Mouse (Mus musculus) brain, adult 10 weeks (tissue): ENCODE measurements around the gene Fstl3. TPM values are rescaled to one million over a fixed set of nuclear protein-coding genes. Genes with fewer than 3 reads are reported as not detected.

Source experiments
- polyA plus RNA-seq: library from polyadenylated mRNA; stranded (reverse); fragments of 350-450 nt; fragmentation: Illumina TruSeq; extraction: RNeasy Lipid Tissue Mini Kit (QIAGEN cat#74804); gene quantifications from one replicate; pipeline ENCODE4 v1.2.3, GENCODE M21; 2015; ENCODE audit warnings: low read depth, low replicate concordance

Fstl3 gene
- polyA plus RNA-seq, result 2.0 TPM

DNA sequence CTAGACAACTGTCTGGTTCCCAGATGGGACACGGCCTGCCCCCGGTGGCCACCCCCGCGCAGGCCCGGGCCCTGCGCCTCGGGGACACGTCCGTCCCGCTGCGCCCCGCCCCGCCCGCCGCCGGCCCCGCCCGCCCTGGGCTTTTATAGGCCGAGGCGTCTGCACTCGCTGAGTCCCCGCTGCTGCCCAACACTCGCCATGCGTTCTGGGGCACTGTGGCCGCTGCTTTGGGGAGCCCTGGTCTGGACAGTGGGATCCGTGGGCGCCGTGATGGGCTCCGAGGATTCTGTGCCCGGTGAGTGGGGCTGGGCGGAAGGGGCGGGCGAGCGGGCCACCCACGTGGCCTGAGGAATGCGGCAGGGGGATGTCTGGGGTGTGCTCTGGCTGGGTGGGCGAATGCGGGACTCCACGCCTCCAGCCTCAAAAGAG, at the start of gene Fstl3:
Fstl3 (plus strand) TSS at position 170 of the 429 bp plus-strand sequence.

GRCm38 (mm10) chr10:79745898-79746773, 30.9 kb upstream of the Fstl3 start, which contains the start of gene Polrmt:
TSS of gene Polrmt (minus strand) at chr10:79746581.

GRCm38 (mm10) chr10:79754856-79755516, 22.1 kb upstream of the Fstl3 start, which contains the start of gene Fgf22:
TSS of gene Fgf22 (plus strand) at chr10:79755076.

DNA sequence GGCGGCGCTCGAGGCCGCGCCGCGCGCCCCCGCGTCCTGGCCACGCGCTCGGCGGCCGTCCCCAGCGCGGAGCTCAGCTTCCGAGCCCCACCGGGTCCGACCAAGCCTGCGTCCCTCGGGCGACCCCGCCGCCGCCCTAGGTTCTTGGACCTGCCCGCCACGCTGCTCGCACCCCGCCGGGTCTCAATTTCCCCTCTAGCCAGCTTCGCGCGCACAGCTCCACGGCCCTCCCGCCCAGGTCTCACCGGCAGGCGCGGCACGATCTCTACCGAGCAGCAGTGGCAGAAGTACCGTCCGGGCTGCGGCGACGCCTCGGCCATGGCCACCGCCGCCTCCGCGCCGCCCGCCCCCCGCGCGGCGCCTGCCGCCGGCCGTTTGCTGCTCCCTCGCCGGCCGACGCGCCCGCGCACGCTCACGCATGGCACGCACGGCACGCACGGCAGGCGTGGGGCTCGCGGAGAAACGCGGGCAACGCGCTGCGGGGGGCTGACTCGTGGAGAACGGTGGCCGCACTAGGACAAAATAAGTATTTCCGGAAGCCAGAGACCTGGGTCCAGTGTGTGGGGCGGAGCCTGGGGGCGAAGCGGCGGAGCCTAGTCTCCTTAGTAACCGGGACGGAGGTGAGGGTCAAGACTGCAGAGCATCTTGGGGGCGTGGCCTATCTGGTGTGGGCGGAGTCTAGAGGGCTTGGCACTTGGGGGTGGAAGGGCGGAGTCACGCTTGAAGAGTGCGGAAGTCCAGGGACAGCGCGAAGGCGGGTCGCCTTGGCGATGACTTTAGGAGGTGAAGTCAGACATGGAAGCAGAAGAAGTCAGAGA, 10.4 kb upstream of the Fstl3 start, which contains the start of gene Rnf126:
Rnf126 (minus strand) TSS at position 445 of the 818 bp plus-strand sequence.

DNA sequence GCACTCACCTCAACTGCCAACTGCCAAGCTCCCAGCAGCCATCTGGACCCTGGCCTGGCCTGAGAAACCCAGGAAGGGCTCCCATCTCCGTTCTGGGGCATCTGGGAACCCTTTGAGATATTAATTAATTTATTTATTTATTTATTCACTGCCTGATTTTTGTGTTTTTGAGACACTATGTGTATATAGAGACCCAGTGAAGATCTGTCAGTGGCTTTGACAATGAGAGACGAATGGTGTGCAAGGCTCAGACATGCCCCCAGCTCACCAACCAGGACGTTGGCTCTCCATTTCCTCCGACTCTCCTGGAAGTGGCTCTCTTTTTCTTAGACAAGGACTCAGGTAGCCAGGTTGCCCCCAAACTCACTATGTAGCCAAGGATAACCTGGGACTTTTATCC, 13.8 kb downstream of the Fstl3 start, which contains the start of gene Prss57:
Prss57 (minus strand) TSS at position 101 of the 400 bp plus-strand sequence.

DNA sequence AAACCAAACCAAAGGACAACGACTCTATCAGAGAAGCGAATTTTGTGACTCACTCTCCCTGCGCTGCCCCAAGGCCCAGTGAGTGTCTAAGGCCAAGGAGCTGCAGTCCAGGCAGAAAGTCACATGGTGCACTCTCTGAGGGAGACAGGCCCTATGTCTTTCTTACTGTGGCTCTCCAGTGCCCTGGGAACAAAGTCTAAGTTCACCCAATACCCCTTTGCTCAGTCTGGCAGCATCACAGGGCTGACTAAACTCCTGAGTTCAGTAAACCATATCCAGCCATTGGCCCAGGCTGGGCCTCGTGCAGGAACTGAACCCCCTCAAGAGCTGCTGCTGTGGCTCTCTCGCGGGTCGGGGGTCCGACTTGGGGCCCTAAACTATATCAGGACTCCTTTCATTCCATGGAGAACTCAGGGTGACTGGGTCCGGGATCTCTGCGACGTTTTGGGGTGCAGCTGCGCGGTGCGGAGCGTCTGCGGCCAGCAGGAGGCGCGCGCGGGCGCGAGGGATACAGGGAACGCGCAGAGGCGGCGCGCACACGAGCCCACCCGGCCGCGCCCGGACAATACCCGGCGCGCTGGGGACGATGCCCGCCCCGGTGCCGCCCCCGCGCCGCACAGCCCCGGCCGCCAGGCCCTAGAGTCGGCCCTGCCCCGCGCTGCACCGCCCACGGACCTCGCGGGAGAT, 16.1 kb downstream of the Fstl3 start, which contains the start of gene Palm:
Palm (plus strand) TSS at position 522 of the 687 bp plus-strand sequence.

GRCm38 (mm10) chr10:79820782-79821181, 43.7 kb downstream of the Fstl3 start, which contains the start of gene Misp:
TSS of gene Misp (plus strand) at chr10:79820989.

Other genes starting within 250 kb of the Fstl3 start
- gene Plpp2, start 243.5 kb upstream of the Fstl3 start, polyA plus RNA-seq, result 5.6 TPM
- 38.8 TPM for gene Mier2, start 222.1 kb upstream of the Fstl3 start, polyA plus RNA-seq
- gene Theg, start 189.9 kb upstream of the Fstl3 start, polyA plus RNA-seq, result 1.4 TPM
- gene C2cd4c, start 163.2 kb upstream of the Fstl3 start, polyA plus RNA-seq, result 7.5 TPM
- 35.0 TPM for gene Shc2, start 139.4 kb upstream of the Fstl3 start, polyA plus RNA-seq
- gene Odf3l2, start 131.5 kb upstream of the Fstl3 start, polyA plus RNA-seq, result 0.51 TPM
- gene Madcam1, start 112.7 kb upstream of the Fstl3 start, polyA plus RNA-seq, result not detected
- gene Tpgs1, start 107.9 kb upstream of the Fstl3 start, polyA plus RNA-seq, result 74.3 TPM
- gene Cdc34, start 95.1 kb upstream of the Fstl3 start, polyA plus RNA-seq, result 97.1 TPM
- gene Gzmm, start 88.3 kb upstream of the Fstl3 start, polyA plus RNA-seq, result 1.4 TPM
- gene Bsg, start 72.8 kb upstream of the Fstl3 start, polyA plus RNA-seq, result 910 TPM
- gene Hcn2, start 60.6 kb upstream of the Fstl3 start, polyA plus RNA-seq, result 80.2 TPM
- 35.3 TPM for gene Polrmt, start 30.7 kb upstream of the Fstl3 start, polyA plus RNA-seq
- gene Fgf22, start 22.2 kb upstream of the Fstl3 start, polyA plus RNA-seq, result 4.3 TPM
- 69.6 TPM for gene Rnf126, start 10.3 kb upstream of the Fstl3 start, polyA plus RNA-seq
- gene Prss57, start 13.7 kb downstream of the Fstl3 start, polyA plus RNA-seq, result 0.85 TPM
- gene Palm, start 16.3 kb downstream of the Fstl3 start, polyA plus RNA-seq, result 175 TPM
- gene Misp, start 43.7 kb downstream of the Fstl3 start, polyA plus RNA-seq, result not detected
- gene Ptbp1, start 77.2 kb downstream of the Fstl3 start, polyA plus RNA-seq, result 25.7 TPM
- gene Prtn3, start 97.2 kb downstream of the Fstl3 start, polyA plus RNA-seq, result 3.6 TPM
- gene Plppr3, start 97.4 kb downstream of the Fstl3 start, polyA plus RNA-seq, result 49.3 TPM
- not detected for gene Elane, start 109.0 kb downstream of the Fstl3 start, polyA plus RNA-seq
- not detected for gene Cfd, start 113.6 kb downstream of the Fstl3 start, polyA plus RNA-seq
- gene Med16, start 131.7 kb downstream of the Fstl3 start, polyA plus RNA-seq, result 32.0 TPM
- gene Gm26602, start 133.6 kb downstream of the Fstl3 start, polyA plus RNA-seq, result not detected
- 4.0 TPM for gene Kiss1r, start 139.7 kb downstream of the Fstl3 start, polyA plus RNA-seq
- 241 TPM for gene R3hdm4, start 143.9 kb downstream of the Fstl3 start, polyA plus RNA-seq
- 2.3 TPM for gene Arid3a, start 149.8 kb downstream of the Fstl3 start, polyA plus RNA-seq
- gene Wdr18, start 182.9 kb downstream of the Fstl3 start, polyA plus RNA-seq, result 34.3 TPM
- not detected for gene Grin3b, start 193.4 kb downstream of the Fstl3 start, polyA plus RNA-seq
- gene Tmem259, start 207.1 kb downstream of the Fstl3 start, polyA plus RNA-seq, result 89.3 TPM
- gene Cnn2, start 211.3 kb downstream of the Fstl3 start, polyA plus RNA-seq, result 6.4 TPM
- gene Abca7, start 219.2 kb downstream of the Fstl3 start, polyA plus RNA-seq, result 8.2 TPM
- 3.5 TPM for gene Arhgap45, start 239.4 kb downstream of the Fstl3 start, polyA plus RNA-seq